Mouse (Mus musculus) spleen, postnatal 14 days (tissue): ENCODE results near the gene Vmn1r149.
"Not testable (repeated sequence)": the region's sequence is repeated elsewhere in the genome, so short reads cannot be mapped to it uniquely, and the experiment has no call there.

Experiments used
- DNase-seq, 2 experiments: peaks; one replicate each; pipeline ENCODE4 v3.0.0; 2021 to 2022; ENCODE audit warnings: low spot score in 2 of 2

The Vmn1r149 gene

DNA sequence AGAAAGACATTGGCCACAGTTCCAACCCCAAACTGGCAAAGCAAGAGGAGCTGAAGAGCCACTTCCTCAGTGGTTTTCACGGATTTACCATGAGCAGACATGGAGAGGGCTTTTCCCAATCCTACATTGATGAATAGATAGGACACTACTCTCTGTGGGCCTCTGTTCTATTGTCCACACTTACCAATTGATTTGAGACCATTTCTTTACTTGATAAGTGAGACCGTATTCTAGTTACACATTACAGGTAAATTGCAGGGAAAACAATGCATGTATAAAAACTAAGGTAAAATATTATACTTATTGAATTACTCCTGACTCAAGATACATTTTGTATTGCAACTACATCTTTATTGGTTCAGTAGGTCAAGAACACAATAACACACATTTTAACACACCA lies at the start of gene Vmn1r149:
Gene Vmn1r149, minus strand, starts transcription at position 101 of the 400 bp plus-strand sequence.
- not testable (repeated sequence) for DNase-seq

DNA sequence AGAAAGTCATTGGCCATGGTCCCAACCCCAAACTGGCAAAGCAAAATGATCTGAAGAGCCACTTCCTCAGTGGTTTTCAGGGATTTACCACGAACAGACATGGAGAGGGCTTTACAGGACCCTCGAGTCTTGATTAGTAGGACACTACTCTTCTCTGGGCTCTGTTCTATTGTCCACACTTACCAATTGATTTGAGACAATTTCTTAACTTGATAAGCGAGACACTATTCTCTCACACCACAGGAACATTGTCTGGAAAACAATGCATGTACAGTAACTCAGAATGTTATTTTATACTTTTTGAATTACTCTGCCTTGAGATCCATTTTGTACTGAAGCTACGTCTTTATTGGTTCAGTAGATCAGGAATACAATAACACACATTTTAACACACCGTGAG lies 25.9 kb upstream of the Vmn1r149 start, which contains the start of gene Gm10665:
Gene Gm10665, minus strand, starts transcription at position 101 of the 400 bp plus-strand sequence.
- DNase-seq, result not testable (repeated sequence)

DNA sequence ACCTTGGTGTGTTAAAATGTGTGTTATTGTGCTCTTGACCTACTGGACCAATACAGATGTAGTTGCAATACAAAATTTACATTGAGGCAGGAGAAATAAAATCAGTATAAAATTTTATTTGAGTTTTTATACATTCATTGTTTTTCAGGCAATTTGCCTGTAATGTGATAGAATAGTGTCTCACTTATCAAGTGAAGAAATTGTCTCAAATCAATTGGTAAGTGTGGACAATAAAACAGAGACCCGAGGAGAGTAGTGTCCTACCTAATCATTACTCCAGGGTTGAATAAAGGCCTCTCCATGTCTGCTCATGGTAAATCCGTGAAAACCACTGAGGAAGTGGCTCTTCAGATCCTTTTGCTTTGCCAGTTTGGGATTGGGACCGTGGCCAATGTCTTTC lies 24.7 kb downstream of the Vmn1r149 start, which contains the start of gene Vmn1r148:
Gene Vmn1r148, plus strand, starts transcription at position 301 of the 400 bp plus-strand sequence.
- not testable (repeated sequence) for DNase-seq
